Mouse (Mus musculus) adrenal gland, adult 10 weeks (tissue): ENCODE measurements around the gene Nqo2. TPM values are rescaled to one million over a fixed set of nuclear protein-coding genes. Genes with fewer than 3 reads are reported as not detected.

Experiments used
- polyA plus RNA-seq: library from polyadenylated mRNA; stranded (reverse); fragments of 350-450 nt; fragmentation: Illumina TruSeq; extraction: RNeasy Lipid Tissue Mini Kit (QIAGEN cat#74804); gene quantifications from one replicate; pipeline ENCODE4 v1.2.3, GENCODE M21; 2014; ENCODE audit warnings: low read depth, low replicate concordance

The Nqo2 gene
- polyA plus RNA-seq = 144 TPM

GRCm38 (mm10) chr13:33964206-33965046 is at the start of gene Nqo2:
Gene Nqo2 (plus strand): TSS chr13:33964687.

GRCm38 (mm10) chr13:34002058-34003006 is 37.8 kb downstream of the Nqo2 start, which contains the start of the genes Ripk1 and Serpinb6a:
Gene Ripk1 (plus strand): TSS chr13:34002363.
Gene Serpinb6a (minus strand): TSS chr13:34002794.

GRCm38 (mm10) chr13:34037172-34038055 is 72.9 kb downstream of the Nqo2 start, which contains the start of gene Bphl:
Gene Bphl (plus strand): TSS chr13:34037597.

Other genes starting within 250 kb of the Nqo2 start
- gene Serpinb6e, start 121.3 kb upstream of the Nqo2 start, polyA plus RNA-seq = not detected
- 2.2 TPM for gene Serpinb6c, start 59.0 kb upstream of the Nqo2 start, polyA plus RNA-seq
- gene Ripk1, start 37.7 kb downstream of the Nqo2 start, polyA plus RNA-seq = 42.6 TPM
- 1,287 TPM for gene Serpinb6a, start 38.1 kb downstream of the Nqo2 start, polyA plus RNA-seq
- gene Bphl, start 72.9 kb downstream of the Nqo2 start, polyA plus RNA-seq = 65.2 TPM
- 5.9 TPM for gene Tubb2a, start 113.3 kb downstream of the Nqo2 start, polyA plus RNA-seq
- 0.41 TPM for gene Tubb2b, start 165.8 kb downstream of the Nqo2 start, polyA plus RNA-seq
- 4.3 TPM for gene Psmg4, start 198.3 kb downstream of the Nqo2 start, polyA plus RNA-seq